Mouse (Mus musculus): ENCODE data around the gene Myo16. TPM values are rescaled to one million over a fixed set of nuclear protein-coding genes. Genes with fewer than 3 reads are reported as not detected.

The Myo16 gene
- total RNA-seq, 2 experiments from 2014 or later: 7.4 to 9.1 TPM

DNA sequence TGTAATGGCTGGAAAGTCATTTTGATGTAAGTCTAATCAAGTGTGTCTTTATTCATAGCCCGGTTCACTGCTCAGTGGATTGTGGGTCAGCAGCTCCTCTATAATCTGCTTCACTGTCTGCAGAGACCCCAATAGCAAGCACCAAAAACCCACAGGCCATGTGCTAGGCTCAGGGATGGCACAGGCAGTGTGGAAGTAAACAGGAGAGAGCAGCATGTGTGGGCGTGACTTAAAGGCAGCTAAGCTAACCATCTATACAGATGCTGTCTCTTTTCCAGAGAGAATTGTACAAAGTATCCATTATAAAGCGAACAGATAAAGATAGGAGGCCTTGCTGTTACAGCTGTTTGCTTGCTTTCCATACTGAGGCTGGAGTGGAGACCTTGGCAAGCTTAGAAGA is 358.4 kb downstream of the Myo16 start:
- DNase-seq (ENCODE audit: low spot score): no peak
- intact Hi-C loops (cut with DNase I): no loop called here

DNA sequence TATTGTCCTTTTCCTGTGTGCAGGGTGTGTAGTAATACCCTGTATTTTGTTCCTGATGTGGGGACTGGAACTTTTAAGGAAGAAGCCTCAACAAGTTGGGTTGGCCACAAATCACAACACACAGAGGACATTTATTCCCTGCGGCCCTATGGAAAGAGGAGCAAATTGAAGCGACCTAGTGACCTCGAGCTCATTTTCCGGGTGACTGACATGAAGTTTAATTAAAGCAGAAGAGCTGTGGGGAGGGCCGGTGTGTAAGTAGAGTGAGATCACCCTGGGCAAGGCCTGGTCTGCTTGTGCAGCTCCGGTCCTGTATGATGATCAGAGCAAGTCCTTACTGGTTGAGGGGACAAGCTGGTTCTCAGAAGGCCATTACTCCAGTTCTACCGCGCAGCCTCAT is 363.7 kb downstream of the Myo16 start:
- intact Hi-C loops (cut with DNase I): no loop called here
- DNase-seq (ENCODE audit: low spot score): no peak

GRCm38 (mm10) chr8:10519276-10519675 is 365.6 kb downstream of the Myo16 start:
- DNase-seq (ENCODE audit: low spot score): no peak
- intact Hi-C loops (cut with DNase I): no loop called here

GRCm38 (mm10) chr8:10521463-10521862 is 367.8 kb downstream of the Myo16 start:
- intact Hi-C loops (cut with DNase I): no loop called here
- no peak for DNase-seq (ENCODE audit: low spot score)

- intact Hi-C loops (cut with DNase I): no loop called here
- no peak for DNase-seq (ENCODE audit: low spot score)
Observed at GRCm38 (mm10) chr8:10525686-10526085, 372.0 kb downstream of the Myo16 start.

DNA sequence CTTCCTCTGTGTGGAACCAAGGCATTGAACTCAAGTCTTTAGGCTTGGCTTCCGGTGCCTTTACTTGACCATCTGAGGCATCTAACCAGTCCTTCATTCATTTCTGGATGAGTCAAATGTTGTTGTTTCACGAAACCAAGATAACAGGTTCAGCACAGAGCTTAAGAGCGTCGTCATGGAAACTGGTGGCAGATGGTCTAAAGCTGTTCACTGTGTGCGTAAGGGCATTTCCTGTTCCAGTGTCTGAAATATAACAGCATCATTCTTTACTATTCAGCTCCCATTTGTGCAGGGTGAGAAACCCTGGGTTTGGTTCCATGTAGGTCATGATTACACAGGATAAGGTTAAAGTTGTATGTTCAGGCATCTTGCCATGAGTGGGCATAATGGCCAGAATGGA is 372.9 kb downstream of the Myo16 start:
- intact Hi-C loops (cut with DNase I): no loop called here

DNA sequence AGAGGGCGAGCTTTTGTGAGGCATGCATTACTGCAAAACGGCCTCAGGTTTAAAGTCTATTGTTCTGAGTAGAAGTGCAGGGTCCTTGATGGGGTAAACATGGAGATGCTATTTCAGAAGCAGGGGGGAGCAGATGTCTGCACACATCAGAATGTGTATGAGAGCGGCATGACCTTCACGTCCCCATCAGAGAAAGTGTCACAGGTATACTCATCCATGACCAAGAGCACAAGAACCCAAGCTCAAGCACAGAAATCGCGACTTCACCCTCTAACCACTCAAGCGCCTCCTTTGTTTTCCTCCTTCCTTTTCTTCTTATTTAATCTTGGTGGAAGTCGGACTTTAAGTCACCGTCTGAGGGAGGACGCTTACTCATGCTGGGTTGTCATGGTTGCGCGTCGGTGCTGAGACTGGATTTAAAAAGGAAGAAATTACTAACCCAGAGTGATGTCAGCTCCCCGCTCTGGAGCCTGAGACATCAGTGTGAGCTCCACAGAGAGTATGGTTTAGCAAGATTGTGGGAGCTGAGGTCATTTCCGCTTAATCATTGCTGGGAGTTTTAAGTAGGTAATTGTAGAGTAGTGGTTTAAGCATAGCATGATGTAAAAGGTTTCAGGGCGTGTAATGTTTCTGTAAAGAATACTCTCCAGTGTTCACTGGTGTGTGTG is 381.0 kb downstream of the Myo16 start:
- DNase-seq (ENCODE audit: low spot score): no peak
- intact Hi-C loops (cut with DNase I): no loop called here

More for the DNA sequence above, 372.9 kb downstream of the Myo16 start:
- DNase-seq (ENCODE audit: low spot score): no peak

DNA sequence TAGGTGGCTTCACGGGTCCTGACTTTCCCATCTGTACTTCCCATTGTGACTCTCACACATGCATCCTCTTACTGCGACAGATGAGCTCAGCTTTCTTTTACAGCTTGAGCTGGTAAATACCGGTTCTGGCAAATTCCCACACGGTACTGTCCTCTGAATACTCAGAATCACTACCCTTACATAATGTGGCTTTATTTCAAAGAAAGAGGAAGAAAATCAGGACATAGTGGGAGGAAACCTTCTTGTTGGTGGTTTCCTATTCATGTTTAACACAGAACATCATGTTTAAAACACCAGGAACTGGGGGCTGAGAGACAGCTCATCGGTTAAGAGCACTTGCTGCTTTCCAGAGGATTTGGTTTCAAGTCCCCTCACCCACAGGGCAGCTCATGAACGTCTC is 384.6 kb downstream of the Myo16 start:
- intact Hi-C loops (cut with DNase I): no loop called here
- DNase-seq (ENCODE audit: low spot score): no peak

- no peak for DNase-seq (ENCODE audit: low spot score)
- intact Hi-C loops (cut with DNase I): no loop called here
Observed at GRCm38 (mm10) chr8:10539665-10540064, 386.0 kb downstream of the Myo16 start.

DNA sequence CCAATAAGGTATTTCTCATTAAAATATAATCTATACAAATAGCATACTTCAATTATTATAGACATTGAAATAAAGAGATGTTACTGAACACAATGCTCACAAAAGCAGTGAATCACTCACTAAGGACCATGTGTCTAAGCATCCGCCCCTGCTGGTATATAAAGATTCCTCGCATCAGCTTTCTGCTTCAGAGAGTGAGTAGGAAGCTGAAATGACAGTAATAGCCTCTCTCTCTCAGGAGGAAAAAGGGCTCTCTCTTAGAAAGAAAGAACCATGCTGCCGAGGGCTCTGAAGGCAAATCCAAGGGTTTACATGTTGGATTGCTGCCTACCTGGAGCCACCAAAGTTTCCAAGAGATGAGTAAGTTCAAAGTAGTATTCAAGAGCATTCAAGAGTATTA is 392.2 kb downstream of the Myo16 start:
- DNase-seq (ENCODE audit: low spot score): no peak
- intact Hi-C loops (cut with DNase I): no loop called here

DNA sequence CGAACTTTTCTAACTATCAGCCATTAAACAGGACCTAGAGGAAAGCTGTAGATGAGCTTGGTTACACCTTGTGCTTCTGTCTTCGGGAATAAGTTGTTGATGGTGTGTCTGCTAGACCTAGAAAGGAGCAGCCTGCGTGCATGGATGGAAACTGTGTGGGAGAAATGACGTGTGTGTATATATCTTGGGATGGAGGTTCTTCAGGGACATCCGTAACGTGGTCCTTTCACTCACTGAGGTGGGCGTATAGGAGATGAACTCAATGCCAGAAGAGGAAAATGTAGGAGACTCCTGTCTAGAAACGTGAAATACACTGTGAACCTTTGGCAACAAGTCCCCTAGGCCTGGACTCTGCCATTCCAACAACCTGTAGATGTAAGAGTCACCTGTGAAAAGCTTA is 392.8 kb downstream of the Myo16 start:
- intact Hi-C loops (cut with DNase I): no loop called here
- no peak for DNase-seq (ENCODE audit: low spot score)

DNA sequence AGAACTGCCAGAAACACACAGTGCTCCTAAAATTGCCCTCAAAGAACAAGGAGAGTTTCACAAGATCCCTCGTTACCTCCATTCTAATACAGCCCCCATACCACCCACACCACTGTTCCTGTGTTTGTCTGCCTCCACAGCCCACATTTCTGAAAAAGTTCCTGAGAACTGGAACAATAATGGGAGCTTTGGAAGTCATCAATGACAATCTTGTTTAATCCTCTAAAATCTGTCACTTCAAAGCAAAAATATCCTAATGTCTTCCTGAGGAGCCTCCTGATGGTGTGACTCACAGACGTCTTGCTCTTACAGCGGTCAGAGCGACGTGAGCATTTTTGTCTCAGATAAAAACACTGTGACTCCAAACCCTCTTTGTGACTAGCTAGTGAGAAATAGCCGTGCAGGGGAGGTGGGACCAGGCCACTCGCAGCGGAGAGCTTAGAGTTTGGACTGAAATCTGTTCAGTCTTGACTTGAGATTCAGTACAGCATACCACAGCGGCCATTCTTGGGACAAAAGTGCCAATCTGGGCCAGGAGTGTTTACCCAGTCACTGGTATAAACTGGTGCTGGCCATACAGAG is 394.4 kb downstream of the Myo16 start:
- no peak for DNase-seq (ENCODE audit: low spot score)
- intact Hi-C loops (cut with DNase I): no loop called here

DNA sequence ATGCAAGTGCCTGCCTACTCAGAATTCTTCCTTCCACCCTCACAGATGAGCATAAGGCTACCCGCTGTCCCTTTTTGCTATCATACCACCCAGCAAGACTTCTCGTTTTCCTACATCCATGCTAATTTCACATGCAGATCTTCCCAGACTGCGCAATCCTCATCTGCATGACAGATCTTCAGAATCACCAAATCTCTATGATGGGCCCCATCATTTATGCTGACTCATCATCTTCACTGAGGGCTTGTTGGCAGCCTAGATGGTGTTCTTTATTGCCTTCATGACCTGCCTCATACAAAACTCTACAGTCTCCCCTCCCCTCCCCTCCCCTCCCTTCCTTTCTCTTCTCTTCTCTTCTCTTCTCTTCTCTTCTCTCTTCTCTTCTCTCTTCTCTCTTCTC is 395.7 kb downstream of the Myo16 start:
- intact Hi-C loops (cut with DNase I): no loop called here
- no peak for DNase-seq (ENCODE audit: low spot score)

DNA sequence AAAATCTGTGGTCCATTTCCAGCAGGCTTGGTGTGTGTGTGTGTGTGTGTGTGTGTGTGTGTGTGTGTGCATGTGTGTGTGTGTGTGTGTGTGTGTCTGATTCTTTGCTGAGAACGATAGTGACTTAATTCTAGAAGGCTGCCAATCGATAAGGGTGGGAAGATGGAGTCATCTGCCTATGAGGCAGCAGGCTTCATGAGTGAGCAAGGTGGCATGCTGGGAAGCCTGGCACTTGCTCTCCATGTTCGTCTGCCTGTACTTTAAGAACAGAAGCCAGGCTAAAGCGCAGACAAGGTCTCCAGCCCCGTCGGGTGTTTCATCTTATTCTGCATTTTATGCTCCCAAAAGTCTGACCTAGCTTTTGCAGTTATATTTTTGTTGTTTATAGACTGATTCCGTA is 404.2 kb downstream of the Myo16 start:
- intact Hi-C loops (cut with DNase I): no loop called here
- DNase-seq (ENCODE audit: low spot score): no peak

DNA sequence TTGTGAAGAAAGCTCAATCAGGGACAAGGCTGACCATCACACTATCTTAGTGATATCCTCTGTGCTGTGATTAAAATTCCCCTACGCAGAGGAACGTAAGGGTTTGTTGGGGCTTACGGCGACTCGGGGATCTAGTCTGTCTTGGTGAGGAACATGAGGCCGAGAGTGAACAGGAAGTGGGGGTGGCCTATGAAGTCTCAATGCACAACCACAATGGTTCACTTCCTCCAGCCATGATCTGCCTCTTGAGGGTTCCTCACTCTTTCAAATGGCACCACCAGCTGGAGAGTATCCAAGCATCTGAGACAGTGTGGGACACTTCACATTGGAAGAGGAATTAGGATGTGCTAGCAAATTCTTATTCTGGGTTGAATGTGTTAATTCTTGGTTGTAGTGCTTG is 405.8 kb downstream of the Myo16 start:
- DNase-seq (ENCODE audit: low spot score): no peak
- intact Hi-C loops (cut with DNase I): no loop called here

DNA sequence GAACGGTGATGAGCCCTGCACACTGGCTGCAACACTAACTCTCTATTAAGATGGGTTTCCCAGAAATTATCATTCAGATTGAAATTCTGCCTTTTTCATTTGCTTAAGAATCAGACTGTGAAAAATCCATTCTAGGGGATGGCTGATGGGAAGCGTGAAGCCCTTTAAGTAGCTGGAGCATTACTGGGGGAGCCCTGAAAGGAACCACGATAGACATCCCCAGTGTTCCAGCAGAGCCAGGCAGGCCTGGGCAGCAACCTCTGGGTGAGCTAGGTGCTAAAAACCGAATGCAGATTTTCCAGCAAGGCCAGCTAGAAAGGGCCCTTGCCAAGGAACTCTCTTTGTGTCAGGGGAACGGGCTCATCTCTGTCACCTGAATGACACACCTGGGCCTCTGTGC is 407.9 kb downstream of the Myo16 start:
- intact Hi-C loops (cut with DNase I): no loop called here
- no peak for DNase-seq (ENCODE audit: low spot score)

GRCm38 (mm10) chr8:10562046-10562445 is 408.3 kb downstream of the Myo16 start:
- no peak for DNase-seq (ENCODE audit: low spot score)
- intact Hi-C loops (cut with DNase I): no loop called here

GRCm38 (mm10) chr8:10562636-10563035 is 408.9 kb downstream of the Myo16 start:
- intact Hi-C loops (cut with DNase I): no loop called here
- no peak for DNase-seq (ENCODE audit: low spot score)

- DNase-seq (ENCODE audit: low spot score): no peak
- intact Hi-C loops (cut with DNase I): no loop called here
Observed at GRCm38 (mm10) chr8:10565231-10566029, 411.7 kb downstream of the Myo16 start.

GRCm38 (mm10) chr8:10568448-10568847 is 414.7 kb downstream of the Myo16 start:
- intact Hi-C loops (cut with DNase I): no loop called here
- DNase-seq (ENCODE audit: low spot score): no peak

GRCm38 (mm10) chr8:10574096-10574495 is 420.4 kb downstream of the Myo16 start:
- intact Hi-C loops (cut with DNase I): loop anchor here (1.0 to 5.0 kb wide), 4 partner anchors 132 to 613 kb away; no protein-coding TSS in a partner anchor
- DNase-seq (ENCODE audit: low spot score): peak; percentile 16

All from heart, postnatal 25 days (tissue).